Mouse (Mus musculus) ES-Bruce4 (cell line): ENCODE results near the gene Olfr718-ps1.

Experiments used
- CTCF ChIP-seq: IDR thresholded peaks from one replicate; pipeline ENCODE4 v1.8.1; 2011; ENCODE audit warnings: low read depth, low read length
- EP300 ChIP-seq: IDR thresholded peaks from 2 replicates; pipeline ENCODE4 v1.6.1; 2011; ENCODE audit warnings: low read depth, low read length; ENCODE audit not compliant: insufficient read depth
- POLR2A ChIP-seq: IDR thresholded peaks from one replicate; pipeline ENCODE4 v1.8.1; 2011; ENCODE audit warnings: low read length; ENCODE audit not compliant: insufficient read depth

GRCm38 (mm10) chr5:143092891-143093290, 54.5 kb downstream of the Olfr718-ps1 start:
- TF ChIP-seq CTCF (no peak), POLR2A (no peak), EP300 (no peak)
